ENCODE assay signal across 10 mouse cellular contexts in the genomic region with DNA sequence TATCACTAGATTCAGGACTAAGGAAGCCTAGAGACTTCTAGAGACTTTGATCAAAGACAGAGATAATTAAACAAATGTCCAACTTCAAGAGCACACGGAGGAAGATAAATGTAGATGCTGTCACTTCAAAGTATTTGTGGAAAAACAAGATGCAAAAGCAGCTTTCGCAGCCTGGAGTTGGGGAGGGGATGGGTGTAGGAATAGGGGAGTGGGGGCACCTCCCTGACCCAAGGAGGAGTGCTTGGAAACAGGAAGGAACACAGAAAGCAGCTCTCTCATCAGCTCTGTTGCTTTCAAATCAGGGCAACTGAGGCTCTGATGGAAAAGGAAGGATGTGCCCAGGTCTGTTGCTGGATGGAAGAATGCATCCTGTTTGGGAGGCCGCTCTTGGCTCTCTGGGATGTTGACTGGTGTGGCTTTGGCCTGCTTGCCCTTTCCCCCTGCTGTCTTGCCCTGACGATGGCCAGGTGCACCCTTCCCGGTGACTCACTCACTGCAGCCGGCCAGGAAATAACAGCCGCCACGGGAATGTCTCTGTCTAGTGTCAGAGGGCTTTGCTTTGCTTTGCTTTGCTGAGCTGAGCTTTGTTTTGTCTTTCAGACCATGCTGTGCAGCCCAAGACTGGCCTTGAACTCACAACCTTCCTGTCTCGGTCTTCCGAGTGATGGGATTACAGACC. TPM values are rescaled to one million over a fixed set of nuclear protein-coding genes. Genes with fewer than 3 reads are reported as not detected.
DNase-seq lines count a peak whose midpoint lies in the region; ATAC-seq and TF ChIP-seq lines count a peak whose summit lies in the region.
"Had no signal": no experiment of that assay in that cellular context is flagged by ENCODE, and none has a peak within 500 bp of the region (broad histone marks: within the 10 kb centered on the region; RNA-seq: fewer than 3 reads in every experiment).

No protein-coding gene starts in this region.

- intact Hi-C loops in heart, postnatal 36 days (cut with DNase I): loop anchor here (2.0 kb wide), 1 partner anchor 24 kb away; the partner anchor contains the start of gene Smad5

- H3K4me3 ChIP-seq in heart, embryonic 10.5 days: no peak overlapping the region
- no peak overlapping the region for H3K4me3 ChIP-seq in embryonic facial prominence, embryonic 12.5 days
- H3K4me3 ChIP-seq in small intestine, adult 2 months (ENCODE audit: low read depth, low read length): no peak overlapping the region

- H3K27me3 ChIP-seq in heart, embryonic 10.5 days (ENCODE audit: insufficient read depth, poor library complexity, severe bottlenecking): peaks cover 2% of the 10 kb centered on the region; the same call in 1 of the 2 replicates
- H3K27me3 ChIP-seq in embryonic facial prominence, embryonic 12.5 days: no peaks in the 10 kb centered on the region
- no peaks in the 10 kb centered on the region for H3K27me3 ChIP-seq in small intestine, adult 2 months (ENCODE audit: control insufficient read depth, insufficient read depth, low read length)

- TF ChIP-seq CTCF in small intestine, adult 2 months (IDR thresholded peaks at IDR 0.05; ENCODE audit: extremely low read depth, insufficient read length, insufficient replicate concordance, low read depth, low read length): no peak

- peaks cover 36% of the 10 kb centered on the region for H3K4me1 ChIP-seq in heart, embryonic 10.5 days
- peaks cover 9% of the 10 kb centered on the region for H3K4me1 ChIP-seq in embryonic facial prominence, embryonic 12.5 days
- H3K4me1 ChIP-seq in small intestine, adult 2 months (ENCODE audit: control insufficient read depth, insufficient read depth, insufficient read length, low read length): peaks cover 20% of the 10 kb centered on the region

- DNase-seq in heart, embryonic 10.5 days (ENCODE audit: low spot score): peak; percentile 87
- no peak for DNase-seq in heart, postnatal 36 days
- peak; percentile 35 for DNase-seq in lung, postnatal 10 days
- DNase-seq in lung, postnatal 25 days (ENCODE audit: low spot score): no peak
- DNase-seq in left cerebral cortex, adult 9 months (ENCODE audit: low spot score in 2 of 2): no peak
- no peak for DNase-seq in left cerebral cortex, adult 8-10 months (ENCODE audit: low spot score in 2 of 2)
- DNase-seq: thymus, postnatal 14 days had no signal

- no peaks in the 10 kb centered on the region for H3K36me3 ChIP-seq in heart, embryonic 10.5 days
- H3K36me3 ChIP-seq in embryonic facial prominence, embryonic 12.5 days: no peaks in the 10 kb centered on the region
- H3K36me3 ChIP-seq in small intestine, adult 2 months (ENCODE audit: control insufficient read depth, insufficient read depth, low read length): no peaks in the 10 kb centered on the region
- H3K36me3 ChIP-seq: G1E had no signal

- no peaks in the 10 kb centered on the region for H3K9me3 ChIP-seq in heart, embryonic 10.5 days
- H3K9me3 ChIP-seq in embryonic facial prominence, embryonic 12.5 days: no peaks in the 10 kb centered on the region

- ATAC-seq in embryonic facial prominence, embryonic 12.5 days (ENCODE audit: insufficient number of reproducible peaks, insufficient read depth, low FRiP score, low TSS enrichment): no peak

- H3K27ac ChIP-seq in heart, embryonic 10.5 days: peak overlapping the region; percentile 75
- peak overlapping the region; percentile 52; the same call in 1 of the 2 replicates for H3K27ac ChIP-seq in embryonic facial prominence, embryonic 12.5 days
- H3K27ac ChIP-seq in small intestine, adult 2 months (ENCODE audit: insufficient read depth, low read depth, low read length): peak overlapping the region; percentile 74

- no peak for TF ChIP-seq POLR2A in small intestine, adult 2 months (IDR thresholded peaks at IDR 0.05; ENCODE audit: low read depth, low read length)

- 26% methylated on average over 10 of the region's 10 CpGs for WGBS in heart, embryonic 10.5 days
- 61% methylated on average over 10 of the region's 10 CpGs for WGBS in embryonic facial prominence, embryonic 12.5 days
- 44% methylated on average over 10 of the region's 10 CpGs for WGBS in small intestine, adult 2 months

- no peak overlapping the region for H3K4me2 ChIP-seq in embryonic facial prominence, embryonic 12.5 days (replicated peaks)

- H3K9ac ChIP-seq in embryonic facial prominence, embryonic 12.5 days: no peak overlapping the region

RNA-seq across cellular contexts. Expression of gene Smad5, which starts 23.8 kb away (rescaled TPM):
- polyA plus RNA-seq in heart, embryonic 10.5 days (2016; fragmentation: Nextera tagmentation; extraction: Ambion mirVana): 20.7 and 23.0 TPM in 2 replicates
- total RNA-seq in heart, postnatal 36 days (2021): 10 to 100 TPM; 30.6 to 30.7 TPM
- polyA plus RNA-seq in embryonic facial prominence, embryonic 12.5 days (2016; fragmentation: Nextera tagmentation; extraction: Ambion mirVana): 46.0 and 46.3 TPM in 2 replicates
- polyA plus RNA-seq in small intestine, adult 2 months (2012; rRNA removed): 2.7 and 6.3 TPM in 2 replicates
- total RNA-seq in left cerebral cortex, adult 8-10 months (2022): 10 to 100 TPM; 23.7 to 25.7 (median 23.8) TPM

Comparison
In these comparisons a context has a peak if more than half of its experiments do, and no peak if none do; other contexts are left out.
1. DNase-seq: peak in heart, embryonic 10.5 days (single experiment) and lung, postnatal 10 days (single experiment); none in heart, postnatal 36 days (0 of 2), lung, postnatal 25 days (single experiment), left cerebral cortex, adult 9 months (0 of 2) and left cerebral cortex, adult 8-10 months (0 of 2).
2. Peak in every context shown above with its lines, with median percentiles within 50 percentile points of each other: H3K27ac ChIP-seq.